Mouse (Mus musculus) midbrain, embryonic 14.5 days (tissue): ENCODE results near the gene Cerk. TPM values are rescaled to one million over a fixed set of nuclear protein-coding genes. Genes with fewer than 3 reads are reported as not detected.

Experiments
- ATAC-seq: fragments of 200-750 bp; cut with Nextera tagmentation; 2 replicates; pipeline ENCODE4 v1.8.0; 2017; ENCODE audit warnings: moderate number of reproducible peaks, moderate library complexity; ENCODE audit not compliant: low FRiP score, low TSS enrichment
- DNase-seq: peaks from one replicate; pipeline ENCODE4 v3.0.0-alpha.2; 2015
- H3K27ac ChIP-seq: fragments of 300-500 bp; sonication (generic); replicated peaks from 2 replicates; pipeline ENCODE4 v1.5.1; 2014; ENCODE audit warnings: mild to moderate bottlenecking, low read depth, low read length, moderate library complexity
- H3K27me3 ChIP-seq: fragments of 300-500 bp; sonication (generic); 2 replicates; pipeline ENCODE4 v1.6.1; 2014; ENCODE audit warnings: low read length, control low read depth, mixed read lengths; ENCODE audit not compliant: control insufficient read depth, insufficient read depth
- H3K36me3 ChIP-seq: fragments of 300-500 bp; sonication (generic); 2 replicates; pipeline ENCODE4 v1.6.1; 2014; ENCODE audit warnings: low read length, control low read depth; ENCODE audit not compliant: control insufficient read depth, insufficient read depth
- H3K4me1 ChIP-seq: fragments of 300-500 bp; sonication (generic); 2 replicates; pipeline ENCODE4 v1.6.1; 2014; ENCODE audit warnings: mild to moderate bottlenecking, antibody characterized with exemption, low read length, control low read depth; ENCODE audit not compliant: control insufficient read depth, insufficient read depth
- H3K4me2 ChIP-seq: fragments of 300-500 bp; sonication (generic); 2 replicates; pipeline ENCODE4 v1.6.1; 2014; ENCODE audit warnings: mild to moderate bottlenecking, low read length, moderate library complexity
- H3K4me3 ChIP-seq: fragments of 300-500 bp; sonication (generic); replicated peaks from 2 replicates; pipeline ENCODE4 v1.5.1; 2014; ENCODE audit warnings: low read depth, low read length
- H3K9ac ChIP-seq: fragments of 300-500 bp; sonication (generic); replicated peaks from 2 replicates; pipeline ENCODE4 v1.6.1; 2014; ENCODE audit warnings: mild to moderate bottlenecking, low read length, moderate library complexity
- H3K9me3 ChIP-seq: fragments of 300-500 bp; sonication (generic); 2 replicates; pipeline ENCODE4 v1.6.1; 2016; ENCODE audit warnings: low read length, control low read depth, mixed read lengths; ENCODE audit not compliant: control insufficient read depth
- WGBS: fragments of 180-500 bp; shearing (Covaris S2); extraction: QIAGEN DNeasy Blood & Tissue Kit; methylation state at CpG from one replicate; pipeline ENCODE4 v1.1.7; 2014; 5-methylcytosine and 5-hydroxymethylcytosine counted together
- polyA plus RNA-seq: library from polyadenylated mRNA; unstranded; fragments of >200 nt; fragmentation: Nextera tagmentation; extraction: Ambion mirVana; gene quantifications from 2 replicates; pipeline ENCODE4 v1.2.1, GENCODE M21; 2014

Gene Cerk
- polyA plus RNA-seq, 1 experiment from 2014 or later, result 23.5 TPM

GRCm38 (mm10) chr15:86089991-86090529 is 95.9 kb downstream of the Cerk start:
- Histone ChIP-seq H3K4me1 (peaks cover 42% of the 10 kb centered on the region), H3K9ac (0 out of 2 replicates have a peak overlapping the region, but pooled peaks have one; percentile 9), H3K4me2 (no peak overlapping the region), H3K27me3 (no peaks in the 10 kb centered on the region), H3K27ac (0 out of 2 replicates have a peak overlapping the region, but pooled peaks have one; percentile 32), H3K36me3 (peaks cover 20% of the 10 kb centered on the region), H3K9me3 (no peaks in the 10 kb centered on the region), H3K4me3 (no peak overlapping the region)
- no peak for DNase-seq
- 68% methylated on average over 11 of the region's 11 CpGs for WGBS
- ATAC-seq, result no peak

Other genes starting within 250 kb of the Cerk start
- 2.9 and 3.5 TPM in 2 replicates for gene Celsr1, start 152.4 kb downstream of the Cerk start, polyA plus RNA-seq
- 29.5 and 31.0 TPM in 2 replicates for gene Gramd4, start 128.4 kb downstream of the Cerk start, polyA plus RNA-seq
- gene Tbc1d22a, start 28.3 kb upstream of the Cerk start, polyA plus RNA-seq, result 9.3 and 11.9 TPM in 2 replicates